Mouse (Mus musculus): ENCODE measurements around the gene Prox2.
A peak's percentile ranks its signal among the peaks of the same experiment; 100 is the strongest.

The Prox2 gene

DNA sequence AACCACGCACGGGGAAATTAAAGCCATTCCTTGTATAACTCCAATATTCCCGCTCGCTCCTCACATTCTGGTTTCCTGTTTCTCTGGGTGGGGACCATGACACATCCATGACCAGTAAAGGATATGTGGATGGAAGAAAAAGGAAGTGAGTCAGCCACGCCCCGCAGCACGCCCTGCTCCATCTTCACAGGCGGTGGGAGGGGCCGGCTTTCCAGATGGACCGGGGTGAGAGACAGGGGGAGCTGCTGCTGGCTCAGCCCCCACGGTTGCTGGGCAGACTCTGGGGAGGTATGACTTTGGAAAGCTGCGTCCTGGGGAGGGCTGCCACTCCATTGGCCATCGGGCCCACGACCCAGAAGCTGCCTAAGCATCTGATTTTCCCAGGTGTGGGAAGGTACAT is 16.5 kb downstream of the Prox2 start:
- peak in 1 of 2 experiments; percentile 28 for DNase-seq (ENCODE audit: low spot score in 2 of 2)

DNA sequence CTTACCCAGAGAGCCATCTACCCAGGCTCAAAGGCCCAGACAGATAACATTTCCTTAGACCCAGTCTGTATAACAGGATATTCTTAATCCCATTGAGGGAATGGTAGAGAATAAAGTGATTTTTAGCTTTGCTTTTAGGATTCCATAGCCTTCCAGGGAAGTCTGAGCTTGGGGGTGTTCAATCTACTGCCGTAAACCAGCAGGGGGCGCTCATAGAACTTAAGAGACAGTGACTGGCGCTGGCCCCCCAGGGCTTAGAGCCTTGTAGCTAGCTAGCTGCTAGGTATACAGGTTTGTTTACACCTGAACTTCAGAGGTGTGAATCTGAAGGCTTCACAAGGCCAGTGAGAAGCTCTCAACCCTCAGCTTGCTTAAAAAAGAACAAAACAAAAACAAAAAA is 18.3 kb downstream of the Prox2 start:
- DNase-seq (ENCODE audit: low spot score in 2 of 2), result peak in 1 of 2 experiments; percentile 46

DNA sequence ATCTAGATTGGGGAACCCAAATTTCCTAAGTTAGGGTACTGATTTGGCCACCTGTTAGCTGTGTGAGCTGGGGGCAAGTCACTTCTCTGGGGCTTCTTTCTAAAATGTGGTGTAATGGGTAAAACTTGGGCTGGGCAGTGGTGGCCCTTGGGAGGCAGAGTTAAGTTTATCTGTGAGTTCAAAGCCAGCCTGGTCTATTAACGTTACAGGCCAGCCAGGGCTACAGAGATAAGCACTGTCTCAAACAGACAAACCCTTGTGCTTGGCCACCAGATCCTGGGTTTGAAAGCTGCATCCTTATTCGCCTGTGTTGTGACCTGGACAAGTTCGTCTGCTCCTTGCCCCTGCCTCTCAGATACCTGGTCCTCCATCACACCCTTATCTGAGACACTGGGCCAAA is 19.4 kb downstream of the Prox2 start:
- DNase-seq (ENCODE audit: low spot score in 2 of 2), result no peak

DNA sequence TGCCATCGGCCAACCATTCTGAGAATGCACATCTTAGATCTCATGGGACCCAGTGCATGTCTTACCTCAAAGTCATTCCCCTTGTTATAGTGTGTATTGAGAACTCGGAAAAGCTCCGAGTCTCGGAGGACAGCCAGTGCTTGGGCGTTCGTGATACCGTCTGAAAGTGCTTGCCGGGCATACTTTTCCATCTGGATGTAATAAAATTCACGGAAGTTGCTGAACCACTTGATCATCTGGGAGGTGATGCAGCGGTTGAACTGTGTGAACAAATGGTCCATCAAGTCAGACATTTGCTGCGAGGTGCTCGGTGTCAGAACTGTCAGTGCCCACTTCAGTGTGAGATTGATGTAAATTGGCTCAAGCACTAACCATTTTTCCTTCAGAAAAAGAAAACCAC is 22.7 kb downstream of the Prox2 start:
- no peak for DNase-seq (ENCODE audit: low spot score in 2 of 2)

DNA sequence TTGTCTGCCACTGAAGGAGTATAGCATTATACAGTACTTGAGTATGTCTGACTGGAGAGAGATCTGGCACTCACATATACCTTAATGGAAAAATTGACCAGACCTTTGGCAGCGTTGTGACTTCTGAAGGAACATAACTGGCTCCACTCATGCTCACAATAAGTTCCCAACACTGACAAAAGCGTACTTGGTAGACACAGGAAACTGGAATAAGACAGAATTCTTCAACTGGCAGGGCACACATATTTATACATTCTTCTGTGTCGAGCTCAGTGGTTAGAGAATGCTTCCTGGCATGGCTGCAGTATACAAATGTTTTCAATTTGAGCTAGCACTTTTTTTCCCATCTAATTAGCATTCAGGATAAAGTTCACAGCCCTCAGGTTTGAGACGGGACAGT is 25.6 kb downstream of the Prox2 start:
- no peak for DNase-seq (ENCODE audit: low spot score in 2 of 2)

DNA sequence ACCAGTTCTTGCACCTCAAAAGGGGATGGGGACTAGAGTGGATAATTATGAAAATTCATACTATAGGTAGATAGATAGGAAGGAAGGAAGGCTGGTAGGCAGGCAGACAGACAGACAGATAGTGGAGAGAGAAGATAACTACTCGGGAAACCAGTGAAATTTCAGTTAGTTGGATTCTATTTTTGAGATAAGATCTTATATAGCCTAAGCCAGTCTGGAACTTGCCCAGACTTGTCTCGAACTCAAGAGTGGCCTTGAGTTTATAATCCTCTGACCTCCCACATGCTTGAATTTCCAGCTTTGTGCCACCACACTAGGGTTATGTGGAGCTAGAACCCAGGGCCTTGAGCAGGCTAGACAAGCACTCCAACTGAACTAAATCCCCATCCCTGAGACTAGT is 26.3 kb downstream of the Prox2 start:
- no peak for DNase-seq (ENCODE audit: low spot score in 2 of 2)

DNA sequence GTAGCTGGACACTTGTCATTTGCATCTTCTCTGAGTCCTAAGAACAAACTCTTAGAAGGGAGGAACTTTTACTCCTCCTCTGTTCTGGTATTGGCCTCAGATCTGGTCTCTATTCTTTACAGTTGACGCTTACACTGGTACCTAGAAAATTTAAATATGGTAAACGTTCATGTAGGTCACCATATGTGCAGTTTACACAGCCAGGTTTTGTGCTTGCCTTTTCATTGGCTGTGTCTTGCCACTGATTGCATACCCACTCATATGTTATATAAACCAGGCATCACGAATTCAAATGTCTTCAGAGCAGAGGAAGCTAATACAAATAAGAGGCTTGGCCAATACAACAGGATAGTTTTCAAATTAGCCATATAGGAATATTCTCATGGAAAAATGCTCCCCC is 33.5 kb downstream of the Prox2 start:
- DNase-seq (ENCODE audit: low spot score in 2 of 2), result no peak

DNA sequence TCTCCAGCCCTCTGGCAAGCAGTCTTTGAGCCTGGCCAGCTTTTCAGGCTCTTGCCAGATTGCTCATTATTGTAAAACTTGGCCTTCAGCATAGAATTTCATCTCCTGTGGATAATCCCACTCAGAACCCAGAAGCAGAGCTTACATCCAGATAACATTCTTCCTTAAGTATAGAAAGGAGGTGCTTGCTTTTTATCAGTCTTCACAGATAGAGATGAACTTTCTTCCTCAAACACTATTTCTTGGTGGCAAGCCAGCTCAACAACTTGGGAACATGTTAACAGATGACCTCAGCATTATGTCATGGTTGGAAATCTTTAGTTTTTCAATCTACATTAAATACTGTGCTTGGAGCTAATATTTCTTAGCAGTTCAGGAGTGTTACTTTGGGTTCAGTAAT is 39.5 kb downstream of the Prox2 start:
- DNase-seq (ENCODE audit: low spot score in 2 of 2), result no peak

DNA sequence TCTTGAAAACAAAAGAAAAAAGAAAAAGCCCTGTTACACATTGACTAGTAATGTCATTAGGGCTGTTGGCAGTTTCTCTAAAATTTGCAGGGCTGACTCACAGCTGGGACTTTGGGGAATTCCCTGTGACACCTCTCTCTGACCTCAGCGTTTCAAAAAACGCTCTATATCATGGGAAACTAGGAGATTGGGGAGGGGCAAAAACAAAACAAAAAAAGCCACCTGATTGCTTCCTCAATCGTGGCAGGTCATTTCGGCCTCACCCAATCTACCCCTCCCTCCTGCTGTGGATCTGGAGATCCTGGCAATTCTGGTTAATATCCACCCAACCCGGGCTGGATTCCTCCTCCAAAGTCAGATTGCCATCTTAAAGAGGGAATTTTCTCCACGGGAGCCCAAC is 59.3 kb downstream of the Prox2 start:
- no peak for DNase-seq (ENCODE audit: low spot score in 2 of 2)

All from urinary bladder, adult 18-20 months (tissue).